Mouse (Mus musculus): ENCODE results near the gene Ercc8.

DNA sequence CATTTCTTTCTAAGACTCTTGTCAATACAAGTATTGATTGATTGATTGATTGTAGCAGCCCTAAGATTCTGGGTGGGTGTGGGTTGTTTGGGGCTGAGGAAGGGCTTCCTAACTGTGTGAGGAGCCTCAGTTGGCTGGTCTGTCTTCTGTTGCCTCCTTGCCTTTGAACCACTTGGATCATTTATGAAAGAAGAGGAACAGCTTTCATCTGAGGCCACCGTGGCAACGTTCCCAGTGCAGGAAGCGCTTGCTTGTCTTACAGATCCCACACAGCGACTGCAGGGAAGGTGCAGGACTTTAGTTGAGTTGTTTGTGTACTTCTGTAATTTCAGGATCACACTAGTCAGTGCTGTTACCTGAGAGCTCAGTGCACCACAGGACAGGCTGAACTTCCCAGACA, 81.5 kb downstream of the Ercc8 start:
- TF ChIP-seq CTCF (IDR thresholded peaks at IDR 0.05; ENCODE audit: borderline replicate concordance, insufficient read depth, low read depth, low read length) (no peak), POLR2A (IDR thresholded peaks at IDR 0.05; ENCODE audit: borderline replicate concordance, insufficient read depth, low read length) (no peak)
